Comparison of ENCODE assay signal across 17 mouse cellular contexts in genomic region chr3:58182299-58182698, GRCm38 (mm10).
DNase-seq lines count a peak whose midpoint lies in the region; ATAC-seq and TF ChIP-seq lines count a peak whose summit lies in the region.
"Had no signal": no experiment of that assay in that cellular context is flagged by ENCODE, and none has a peak within 500 bp of the region (broad histone marks: within the 10 kb centered on the region; RNA-seq: fewer than 3 reads in every experiment).

No protein-coding gene starts in this region.

- H3K27ac ChIP-seq in heart, embryonic 12.5 days (ENCODE audit: poor library complexity, severe bottlenecking) = peak overlapping the region; percentile 90
- peak overlapping the region; percentile 96 for H3K27ac ChIP-seq in heart, embryonic 16.5 days (ENCODE audit: low read length)
- H3K27ac ChIP-seq in heart, postnatal 0 days (ENCODE audit: low read depth) = peak overlapping the region; percentile 95
- H3K27ac ChIP-seq in midbrain, embryonic 10.5 days (replicated peaks) = no peak overlapping the region
- H3K27ac ChIP-seq: embryonic facial prominence, embryonic 10.5 days; hindbrain, embryonic 13.5 days; hindbrain, postnatal 0 days; kidney, embryonic 15.5 days had no signal

- no peak for TF ChIP-seq EP300 in heart, postnatal 0 days (IDR thresholded peaks at IDR 0.05; ENCODE audit: low read depth)

- no peaks in the 10 kb centered on the region for H3K27me3 ChIP-seq in heart, embryonic 12.5 days (replicated peaks)
- H3K27me3 ChIP-seq in heart, embryonic 16.5 days (ENCODE audit: control insufficient read depth, insufficient read depth, low read length) = no peaks in the 10 kb centered on the region
- H3K27me3 ChIP-seq in Patski = no peaks in the 10 kb centered on the region
- H3K27me3 ChIP-seq in heart, postnatal 0 days (ENCODE audit: control insufficient read depth, insufficient read depth, low read length) = no peaks in the 10 kb centered on the region
- H3K27me3 ChIP-seq in midbrain, embryonic 10.5 days (ENCODE audit: low read depth, poor library complexity, severe bottlenecking) = no peaks in the 10 kb centered on the region
- H3K27me3 ChIP-seq: hindbrain, embryonic 13.5 days; kidney, embryonic 15.5 days had no signal

- 0 out of 2 replicates have a peak overlapping the region, but pooled peaks have one; percentile 1 for H3K4me3 ChIP-seq in heart, embryonic 12.5 days
- H3K4me3 ChIP-seq in heart, embryonic 16.5 days (ENCODE audit: low read length) = 0 out of 2 replicates have a peak overlapping the region, but pooled peaks have one; percentile 18
- 0 out of 2 replicates have a peak overlapping the region, but pooled peaks have one; percentile 9 for H3K4me3 ChIP-seq in heart, postnatal 0 days (ENCODE audit: low read depth, low read length)
- H3K4me3 ChIP-seq in midbrain, embryonic 10.5 days = no peak overlapping the region
- H3K4me3 ChIP-seq: embryonic facial prominence, embryonic 10.5 days; hindbrain, embryonic 13.5 days; kidney, embryonic 15.5 days had no signal

- DNase-seq in heart, adult 18-20 months = no peak
- DNase-seq in heart, postnatal 14 days = no peak
- no peak for DNase-seq in Patski (ENCODE audit: low read depth, low spot score)
- DNase-seq in heart, postnatal 0 days (ENCODE audit: low spot score) = peak; percentile 75
- DNase-seq in midbrain, embryonic 10.5 days (ENCODE audit: low spot score) = no peak
- DNase-seq: adrenal gland, adult 8-10 months; adrenal gland, postnatal 36 days; cerebellum, adult 2 months; cerebellum, postnatal 10 days; gastrocnemius, postnatal 36 days had no signal

- POLR2A ChIA-PET in Patski (lab: Charles Lee) = interaction anchor here (0.8 kb wide), 1 partner anchor 22 kb away, joined by 3 read pairs; no protein-coding TSS in a partner anchor

- peak; percentile 85 for ATAC-seq in heart, embryonic 12.5 days (ENCODE audit: insufficient number of reproducible peaks, low FRiP score)
- peak; percentile 94 for ATAC-seq in heart, embryonic 16.5 days (replicated peaks; ENCODE audit: extremely low read depth, insufficient read depth, low FRiP score)
- no peak for ATAC-seq in Patski
- peak; percentile 88 for ATAC-seq in heart, postnatal 0 days (ENCODE audit: insufficient read depth, low read depth)
- ATAC-seq: forebrain, embryonic 14.5 days; hindbrain, postnatal 0 days had no signal

- peak; percentile 19 for TF ChIP-seq CTCF in Patski (IDR thresholded peaks at IDR 0.05)
- peak; percentile 58 for TF ChIP-seq CTCF in heart, postnatal 0 days (IDR thresholded peaks at IDR 0.05; ENCODE audit: low read depth)

- 7% methylated on average over 4 of the region's 4 CpGs for WGBS in heart, embryonic 12.5 days
- WGBS in heart, embryonic 16.5 days = 20% methylated on average over 4 of the region's 4 CpGs
- WGBS in heart, postnatal 0 days = 10% methylated on average over 4 of the region's 4 CpGs
- 86% methylated on average over 4 of the region's 4 CpGs for WGBS in midbrain, embryonic 10.5 days

- intact Hi-C loops in heart, postnatal 14 days (cut with DNase I) = no loop called here

- CTCF ChIA-PET in Patski (lab: Charles Lee) = interaction anchor here (1.6 kb wide), 1 partner anchor 9 kb away, joined by 4 read pairs; no protein-coding TSS in a partner anchor

- no peak overlapping the region for H3K9ac ChIP-seq in heart, embryonic 12.5 days
- peak overlapping the region; percentile 59 for H3K9ac ChIP-seq in heart, embryonic 16.5 days (ENCODE audit: low read length)
- no peak overlapping the region for H3K9ac ChIP-seq in heart, postnatal 0 days (replicated peaks; ENCODE audit: low read depth, low read length)
- H3K9ac ChIP-seq: hindbrain, embryonic 13.5 days; kidney, embryonic 15.5 days had no signal

- H3K4me2 ChIP-seq in heart, embryonic 12.5 days = peak overlapping the region; percentile 52
- H3K4me2 ChIP-seq in heart, embryonic 16.5 days (ENCODE audit: low read depth, low read length) = peak overlapping the region; percentile 57
- H3K4me2 ChIP-seq in heart, postnatal 0 days (ENCODE audit: low read depth, low read length) = peak overlapping the region; percentile 37; the same call in 1 of the 2 replicates
- H3K4me2 ChIP-seq: hindbrain, embryonic 13.5 days; kidney, embryonic 15.5 days had no signal

- in situ Hi-C loops in Patski (cut with MboI; ENCODE audit: low pct_unique_long_range_greater_than_20kb) = no loop called here

- H3K4me1 ChIP-seq in heart, embryonic 12.5 days (replicated peaks) = peaks cover 27% of the 10 kb centered on the region
- H3K4me1 ChIP-seq in heart, embryonic 16.5 days (ENCODE audit: control insufficient read depth, insufficient read depth, low read length) = peaks cover 14% of the 10 kb centered on the region
- peaks cover 21% of the 10 kb centered on the region for H3K4me1 ChIP-seq in heart, postnatal 0 days (ENCODE audit: control insufficient read depth, insufficient read depth)
- H3K4me1 ChIP-seq in midbrain, embryonic 10.5 days = 0 out of 2 replicates have a peak, but pooled peaks cover 3% of the 10 kb centered on the region
- H3K4me1 ChIP-seq: hindbrain, embryonic 13.5 days; kidney, embryonic 15.5 days had no signal

- H3K36me3 ChIP-seq in heart, embryonic 12.5 days = no peaks in the 10 kb centered on the region
- no peaks in the 10 kb centered on the region for H3K36me3 ChIP-seq in heart, embryonic 16.5 days (ENCODE audit: control insufficient read depth, insufficient read depth)
- no peaks in the 10 kb centered on the region for H3K36me3 ChIP-seq in heart, postnatal 0 days (replicated peaks; ENCODE audit: control insufficient read depth, insufficient read depth, low read length)
- no peaks in the 10 kb centered on the region for H3K36me3 ChIP-seq in midbrain, embryonic 10.5 days
- H3K36me3 ChIP-seq: embryonic facial prominence, embryonic 10.5 days; hindbrain, embryonic 13.5 days; kidney, embryonic 15.5 days had no signal

- no peaks in the 10 kb centered on the region for H3K9me3 ChIP-seq in heart, embryonic 12.5 days (replicated peaks)
- no peaks in the 10 kb centered on the region for H3K9me3 ChIP-seq in heart, embryonic 16.5 days (replicated peaks; ENCODE audit: control insufficient read depth, low read length)
- no peaks in the 10 kb centered on the region for H3K9me3 ChIP-seq in heart, postnatal 0 days (replicated peaks; ENCODE audit: control insufficient read depth, low read length)
- H3K9me3 ChIP-seq in midbrain, embryonic 10.5 days (replicated peaks) = no peaks in the 10 kb centered on the region
- H3K9me3 ChIP-seq: embryonic facial prominence, embryonic 10.5 days; hindbrain, embryonic 13.5 days; kidney, embryonic 15.5 days had no signal
